Mouse (Mus musculus) cerebellum, adult 2 months (tissue): ENCODE data around the gene Alkbh6.

Source experiments
- CTCF ChIP-seq: fragments of 200-500 bp; IDR thresholded peaks from 2 replicates; pipeline ENCODE4 v1.5.1; 2011; ENCODE audit warnings: low read depth, mild to moderate bottlenecking, control low read depth, low read length, moderate library complexity, borderline replicate concordance; ENCODE audit not compliant: insufficient read depth
- POLR2A ChIP-seq: fragments of 200-500 bp; IDR thresholded peaks from 2 replicates; pipeline ENCODE4 v1.6.1; 2011; ENCODE audit warnings: low read length, control low read depth, borderline replicate concordance; ENCODE audit not compliant: insufficient read depth

DNA sequence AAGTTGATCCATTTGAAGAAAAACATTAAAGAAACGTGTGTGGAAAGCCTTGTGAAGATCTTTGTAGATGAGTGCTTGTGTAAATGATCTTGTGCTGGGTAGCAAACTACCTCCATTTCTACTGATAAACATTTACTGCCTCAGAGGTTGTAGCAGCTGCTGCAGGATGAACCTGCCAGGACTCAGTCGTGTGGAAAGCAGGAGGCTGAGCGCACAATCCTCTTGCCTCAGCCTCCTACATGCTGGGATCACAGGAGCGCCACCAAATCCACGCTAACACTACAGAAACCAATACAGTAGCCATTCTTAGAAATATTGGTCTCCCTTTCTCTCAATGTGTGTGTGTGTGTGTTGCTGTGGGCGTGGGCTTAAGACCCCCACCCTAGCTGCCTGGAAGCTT lies 20.5 kb upstream of the Alkbh6 start:
- no peak for TF ChIP-seq POLR2A
- no peak for TF ChIP-seq CTCF
